Mouse (Mus musculus): Measurements from ENCODE around the gene Ntrk2.
"Not testable (repeated sequence)": the region's sequence is repeated elsewhere in the genome, so short reads cannot be mapped to it uniquely, and the experiment has no call there.

Ntrk2 gene

GRCm38 (mm10) chr13:59030574-59030973 lies 224.2 kb downstream of the Ntrk2 start:
- DNase-seq (ENCODE audit: low spot score in 2 of 2), result no peak

GRCm38 (mm10) chr13:59040156-59040915 lies 234.0 kb downstream of the Ntrk2 start:
- no peak for DNase-seq (ENCODE audit: low spot score in 2 of 2)

- DNase-seq (ENCODE audit: low spot score in 2 of 2), result peak; percentile 52 to 73
These were observed 234.8 kb downstream of the Ntrk2 start for GRCm38 (mm10) chr13:59041013-59041764.

GRCm38 (mm10) chr13:59052188-59052587 lies 245.8 kb downstream of the Ntrk2 start:
- DNase-seq (ENCODE audit: low spot score in 2 of 2), result no peak

- DNase-seq (ENCODE audit: low spot score in 2 of 2), result not testable (repeated sequence)
These were observed 248.0 kb downstream of the Ntrk2 start for GRCm38 (mm10) chr13:59054331-59054730.

- DNase-seq (ENCODE audit: low spot score in 2 of 2), result no peak
These were observed 250.5 kb downstream of the Ntrk2 start for GRCm38 (mm10) chr13:59056859-59057258.

GRCm38 (mm10) chr13:59057886-59058285 lies 251.5 kb downstream of the Ntrk2 start:
- DNase-seq (ENCODE audit: low spot score in 2 of 2), result no peak

GRCm38 (mm10) chr13:59059118-59059517 lies 252.7 kb downstream of the Ntrk2 start:
- DNase-seq (ENCODE audit: low spot score in 2 of 2), result no peak

GRCm38 (mm10) chr13:59065677-59066076 lies 259.3 kb downstream of the Ntrk2 start:
- DNase-seq (ENCODE audit: low spot score in 2 of 2), result peak in 1 of 2 experiments; percentile 44

GRCm38 (mm10) chr13:59073635-59074256 lies 267.4 kb downstream of the Ntrk2 start:
- peak; percentile 88 to 91 for DNase-seq (ENCODE audit: low spot score in 2 of 2)

- no peak for DNase-seq (ENCODE audit: low spot score in 2 of 2)
These were observed 270.1 kb downstream of the Ntrk2 start for GRCm38 (mm10) chr13:59076489-59076888.

- DNase-seq (ENCODE audit: low spot score in 2 of 2), result no peak
These were observed 273.5 kb downstream of the Ntrk2 start for GRCm38 (mm10) chr13:59079761-59080461.

- DNase-seq (ENCODE audit: low spot score in 2 of 2), result no peak
These were observed 274.1 kb downstream of the Ntrk2 start for GRCm38 (mm10) chr13:59080468-59080867.

GRCm38 (mm10) chr13:59089016-59089415 lies 282.6 kb downstream of the Ntrk2 start:
- no peak for DNase-seq (ENCODE audit: low spot score in 2 of 2)

GRCm38 (mm10) chr13:59091138-59091971 lies 285.0 kb downstream of the Ntrk2 start:
- DNase-seq (ENCODE audit: low spot score in 2 of 2), result no peak

- DNase-seq (ENCODE audit: low spot score in 2 of 2), result no peak
These were observed 285.9 kb downstream of the Ntrk2 start for GRCm38 (mm10) chr13:59092045-59092857.

- peak; percentile 82 to 85 for DNase-seq (ENCODE audit: low spot score in 2 of 2)
These were observed 286.4 kb downstream of the Ntrk2 start for GRCm38 (mm10) chr13:59092858-59093154.

GRCm38 (mm10) chr13:59094722-59095121 lies 288.4 kb downstream of the Ntrk2 start:
- DNase-seq (ENCODE audit: low spot score in 2 of 2), result peak in 1 of 2 experiments; percentile 79

- DNase-seq (ENCODE audit: low spot score in 2 of 2), result no peak
These were observed 289.5 kb downstream of the Ntrk2 start for GRCm38 (mm10) chr13:59095811-59096391.

GRCm38 (mm10) chr13:59100086-59100485 lies 293.7 kb downstream of the Ntrk2 start:
- DNase-seq (ENCODE audit: low spot score in 2 of 2), result no peak
